Mouse (Mus musculus) neural tube, embryonic 14.5 days (tissue): ENCODE results near the gene Gm11627. TPM values are rescaled to one million over a fixed set of nuclear protein-coding genes. Genes with fewer than 3 reads are reported as not detected.

Experiments
- ATAC-seq: fragments of 200-750 bp; cut with Nextera tagmentation; 2 replicates; pipeline ENCODE4 v1.8.0; 2017; ENCODE audit warnings: low read depth, mild to moderate bottlenecking, moderate TSS enrichment, moderate library complexity
- H3K27ac ChIP-seq: fragments of 300-500 bp; sonication (generic); 2 replicates; pipeline ENCODE4 v1.5.1; 2014; ENCODE audit warnings: low read depth, mild to moderate bottlenecking, control low read depth, low read length, moderate library complexity, mixed read lengths
- H3K27me3 ChIP-seq: fragments of 300-500 bp; sonication (generic); 2 replicates; pipeline ENCODE4 v1.6.1; 2014; ENCODE audit warnings: low read length; ENCODE audit not compliant: control insufficient read depth, insufficient read depth
- H3K36me3 ChIP-seq: fragments of 300-500 bp; sonication (generic); 2 replicates; pipeline ENCODE4 v1.6.1; 2014; ENCODE audit warnings: low read length, mixed read lengths; ENCODE audit not compliant: control insufficient read depth, insufficient read depth
- H3K4me1 ChIP-seq: fragments of 300-500 bp; sonication (generic); 2 replicates; pipeline ENCODE4 v1.6.1; 2014; ENCODE audit warnings: low read length; ENCODE audit not compliant: control insufficient read depth, insufficient read depth
- H3K4me2 ChIP-seq: fragments of 300-500 bp; sonication (generic); 2 replicates; pipeline ENCODE4 v1.6.1; 2014; ENCODE audit warnings: mild to moderate bottlenecking, low read depth, low read length, control low read depth
- H3K4me3 ChIP-seq: fragments of 300-500 bp; sonication (generic); 2 replicates; pipeline ENCODE4 v1.5.1; 2014; ENCODE audit warnings: low read depth, low read length, control low read depth, mixed read lengths
- H3K9ac ChIP-seq: fragments of 300-500 bp; sonication (generic); replicated peaks from 2 replicates; pipeline ENCODE4 v1.6.1; 2014; ENCODE audit warnings: low read depth, mild to moderate bottlenecking, control low read depth, low read length, mixed read lengths
- H3K9me3 ChIP-seq: fragments of 300-500 bp; sonication (generic); 2 replicates; pipeline ENCODE4 v1.6.1; 2016; ENCODE audit warnings: low read length; ENCODE audit not compliant: control insufficient read depth
- WGBS: fragments of 180-500 bp; shearing (Covaris S2); extraction: QIAGEN DNeasy Blood & Tissue Kit; methylation state at CpG from one replicate; pipeline ENCODE4 v1.1.7; 2014; 5-methylcytosine and 5-hydroxymethylcytosine counted together
- polyA plus RNA-seq: library from polyadenylated mRNA; unstranded; fragments of >200 nt; fragmentation: Nextera tagmentation; extraction: Ambion mirVana; gene quantifications from 2 replicates; pipeline ENCODE4 v1.2.1, GENCODE M21; 2014

Gm11627 gene
- polyA plus RNA-seq, 1 experiment from 2014 or later, result 6.9 TPM

- H3K9ac ChIP-seq, result no peak overlapping the region
- ATAC-seq, result no peak
- H3K36me3 ChIP-seq, result no peaks in the 10 kb centered on the region
- peaks cover 11% of the 10 kb centered on the region; the same call in 1 of the 2 replicates for H3K4me1 ChIP-seq
- H3K4me3 ChIP-seq, result no peak overlapping the region
- no peaks in the 10 kb centered on the region for H3K9me3 ChIP-seq
- 20% methylated on average over 13 of the region's 13 CpGs for WGBS
- no peak overlapping the region for H3K27ac ChIP-seq
- H3K4me2 ChIP-seq, result no peak overlapping the region
- no peaks in the 10 kb centered on the region for H3K27me3 ChIP-seq
These were observed 2.9 kb upstream of the Gm11627 start for GRCm38 (mm10) chr11:102582016-102582610.

- Histone ChIP-seq H3K4me1 (peaks cover 11% of the 10 kb centered on the region; the same call in 1 of the 2 replicates), H3K27me3 (no peaks in the 10 kb centered on the region), H3K36me3 (no peaks in the 10 kb centered on the region), H3K27ac (peak overlapping the region; percentile 6; the same call in 1 of the 2 replicates), H3K9me3 (no peaks in the 10 kb centered on the region), H3K4me2 (no peak overlapping the region), H3K4me3 (no peak overlapping the region), H3K9ac (no peak overlapping the region)
- ATAC-seq, result no peak
- 15% methylated on average over 11 of the region's 11 CpGs for WGBS
These were observed 2.2 kb upstream of the Gm11627 start for GRCm38 (mm10) chr11:102581281-102582015.

- no peaks in the 10 kb centered on the region for H3K27me3 ChIP-seq
- no peak overlapping the region for H3K4me3 ChIP-seq
- no peaks in the 10 kb centered on the region for H3K9me3 ChIP-seq
- WGBS, result 26% methylated on average over 3 of the region's 3 CpGs
- peaks cover 11% of the 10 kb centered on the region; the same call in 1 of the 2 replicates for H3K4me1 ChIP-seq
- ATAC-seq, result no peak
- H3K9ac ChIP-seq, result no peak overlapping the region
- peak overlapping the region; percentile 55; the same call in 1 of the 2 replicates for H3K27ac ChIP-seq
- no peak overlapping the region for H3K4me2 ChIP-seq
- no peaks in the 10 kb centered on the region for H3K36me3 ChIP-seq
These were observed 721 bp upstream of the Gm11627 start for GRCm38 (mm10) chr11:102580034-102580330.

GRCm38 (mm10) chr11:102578341-102579118 is 731 bp downstream of the Gm11627 start:
- Histone ChIP-seq H3K27ac (peak overlapping the region; percentile 55; the same call in 1 of the 2 replicates), H3K4me1 (peaks cover 11% of the 10 kb centered on the region; the same call in 1 of the 2 replicates), H3K27me3 (no peaks in the 10 kb centered on the region), H3K4me3 (peak overlapping the region; percentile 12; the same call in 1 of the 2 replicates), H3K36me3 (no peaks in the 10 kb centered on the region), H3K9me3 (no peaks in the 10 kb centered on the region), H3K4me2 (peak overlapping the region; percentile 32; the same call in 1 of the 2 replicates), H3K9ac (no peak overlapping the region)
- ATAC-seq, result 0 out of 2 replicates have a peak, but pooled peaks have one; percentile 15
- 6% methylated on average over 27 of the region's 27 CpGs for WGBS

DNA sequence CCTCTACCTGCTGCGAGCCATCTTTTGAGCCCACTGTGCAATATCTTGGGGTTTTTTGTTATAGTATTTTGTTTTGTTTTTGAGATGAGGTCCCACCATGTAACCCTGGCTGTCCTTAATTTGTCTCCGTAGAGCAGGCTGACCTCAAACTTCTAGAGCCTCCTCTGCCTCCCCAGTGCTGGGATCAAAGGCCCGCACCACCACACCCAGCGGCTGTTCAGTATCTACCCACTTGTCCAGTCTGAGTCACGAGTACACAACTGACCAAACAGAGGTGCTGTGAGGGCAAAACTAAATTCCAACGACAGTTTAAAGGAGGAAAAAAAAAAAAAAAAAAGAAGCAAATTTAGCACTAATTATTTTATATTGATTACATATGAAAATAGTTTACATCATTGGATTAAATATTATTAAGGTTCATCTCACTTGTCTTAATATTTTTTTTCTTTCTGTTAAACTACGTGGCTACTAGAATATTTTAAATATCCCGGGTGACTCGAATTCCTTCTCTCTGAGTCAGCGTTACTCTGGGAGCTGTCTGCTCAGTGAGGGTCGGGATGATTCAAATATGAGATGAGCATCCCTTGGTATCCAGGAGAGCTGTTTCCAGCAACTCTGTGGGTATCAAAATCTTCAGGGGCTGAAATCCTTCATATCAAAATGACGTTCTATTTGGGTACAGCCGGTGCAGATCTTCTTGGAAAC is 3.1 kb downstream of the Gm11627 start:
- Histone ChIP-seq H3K9me3 (no peaks in the 10 kb centered on the region), H3K9ac (no peak overlapping the region), H3K27ac (no peak overlapping the region), H3K36me3 (no peaks in the 10 kb centered on the region), H3K27me3 (no peaks in the 10 kb centered on the region), H3K4me1 (peaks cover 2% of the 10 kb centered on the region; the same call in 1 of the 2 replicates), H3K4me2 (no peak overlapping the region), H3K4me3 (no peak overlapping the region)
- WGBS, result 73% methylated on average over 13 of the region's 13 CpGs
- no peak for ATAC-seq

GRCm38 (mm10) chr11:102575034-102575433 is 4.2 kb downstream of the Gm11627 start:
- no peak overlapping the region for H3K4me2 ChIP-seq
- H3K9ac ChIP-seq, result no peak overlapping the region
- 51% methylated on average over 1 of the region's 1 CpGs for WGBS
- H3K36me3 ChIP-seq, result no peaks in the 10 kb centered on the region
- no peak overlapping the region for H3K4me3 ChIP-seq
- no peak for ATAC-seq
- H3K27me3 ChIP-seq, result no peaks in the 10 kb centered on the region
- H3K4me1 ChIP-seq, result no peaks in the 10 kb centered on the region; the same call in 1 of the 2 replicates
- H3K27ac ChIP-seq, result no peak overlapping the region
- no peaks in the 10 kb centered on the region for H3K9me3 ChIP-seq

DNA sequence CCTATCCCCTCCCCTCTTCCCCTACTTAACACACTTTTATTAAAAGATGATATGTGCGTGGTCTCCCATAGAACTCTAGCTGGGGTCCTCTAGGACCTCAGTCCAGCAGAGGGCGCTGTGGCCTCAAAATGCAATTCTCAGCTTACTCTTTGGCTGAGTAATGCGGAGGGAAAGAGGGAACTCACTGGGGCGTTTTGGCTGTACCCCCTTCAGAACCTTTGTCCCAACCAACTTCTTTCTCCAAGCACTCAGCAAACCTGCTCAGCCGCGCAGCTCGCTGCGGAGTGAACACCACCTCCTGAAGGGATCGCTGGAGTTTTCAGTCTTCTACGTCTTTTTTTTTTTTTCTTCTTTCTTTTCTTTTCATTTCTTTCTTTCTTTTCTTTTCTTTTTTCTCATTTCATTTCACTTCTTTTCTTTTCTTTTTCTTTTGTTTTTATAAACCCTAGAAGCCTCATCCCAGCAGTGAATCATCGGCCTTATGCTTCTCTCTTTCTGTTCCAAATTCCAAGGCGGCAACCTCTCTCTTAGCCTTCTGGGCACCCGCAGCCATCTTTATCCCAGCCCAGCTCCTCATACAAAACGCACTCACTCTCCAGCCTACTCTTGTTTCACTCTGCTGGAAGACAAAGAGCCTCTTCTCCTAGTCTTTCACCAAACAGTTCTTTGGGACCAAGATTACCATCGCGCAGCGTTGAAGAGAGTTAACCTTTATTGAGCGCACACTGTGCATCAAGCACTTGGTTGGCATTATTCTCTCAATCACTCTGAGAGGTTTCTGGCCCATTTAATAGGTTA is 6.2 kb downstream of the Gm11627 start:
- ATAC-seq, result no peak
- no peaks in the 10 kb centered on the region for H3K9me3 ChIP-seq
- peak overlapping the region; percentile 32; the same call in 1 of the 2 replicates for H3K9ac ChIP-seq
- H3K27me3 ChIP-seq, result no peaks in the 10 kb centered on the region
- WGBS, result 5% methylated on average over 18 of the region's 18 CpGs
- H3K4me1 ChIP-seq, result no peaks in the 10 kb centered on the region
- no peak overlapping the region for H3K27ac ChIP-seq
- H3K36me3 ChIP-seq, result no peaks in the 10 kb centered on the region
- peak overlapping the region; percentile 53 for H3K4me2 ChIP-seq
- peak overlapping the region; percentile 27 for H3K4me3 ChIP-seq

- Histone ChIP-seq H3K9ac (no peak overlapping the region), H3K27ac (no peak overlapping the region), H3K27me3 (no peaks in the 10 kb centered on the region), H3K9me3 (no peaks in the 10 kb centered on the region), H3K4me2 (no peak overlapping the region), H3K4me3 (no peak overlapping the region), H3K36me3 (no peaks in the 10 kb centered on the region), H3K4me1 (no peaks in the 10 kb centered on the region)
- no peak for ATAC-seq
- 88% methylated on average over 7 of the region's 7 CpGs for WGBS
These were observed 10.4 kb downstream of the Gm11627 start for GRCm38 (mm10) chr11:102568756-102569377.
